Mouse (Mus musculus) testis, postnatal 10 days (tissue): ENCODE measurements around the gene Gm3448.
"Not testable (repeated sequence)": the region's sequence is repeated elsewhere in the genome, so short reads cannot be mapped to it uniquely, and the experiment has no call there.

ENCODE experiments used
- DNase-seq: peaks from one replicate; pipeline ENCODE4 v3.0.0; 2021; ENCODE audit warnings: low spot score

The Gm3448 gene

GRCm38 (mm10) chr17:15041175-15041729 is at the start of gene Gm3448, which contains the start of the genes Ermard and Tcte3:
Gm3448 (minus strand) TSS chr17:15041537.
Ermard (plus strand) TSS chr17:15041208.
Tcte3 (minus strand) TSS chr17:15041488.
- DNase-seq, result peak; percentile 47

- no peak for DNase-seq
Observed at GRCm38 (mm10) chr17:15088591-15089001, 47.3 kb upstream of the Gm3448 start.

GRCm38 (mm10) chr17:15088166-15088565 is 46.8 kb upstream of the Gm3448 start:
- no peak for DNase-seq

GRCm38 (mm10) chr17:15085006-15085405 is 43.7 kb upstream of the Gm3448 start:
- DNase-seq, result no peak

- DNase-seq, result no peak
Observed at GRCm38 (mm10) chr17:15084226-15084848, 43.0 kb upstream of the Gm3448 start.

GRCm38 (mm10) chr17:15077536-15077935 is 36.2 kb upstream of the Gm3448 start:
- DNase-seq, result no peak

GRCm38 (mm10) chr17:15075033-15075432 is 33.7 kb upstream of the Gm3448 start:
- DNase-seq, result no peak

- DNase-seq, result no peak
Observed at GRCm38 (mm10) chr17:15072211-15072610, 30.9 kb upstream of the Gm3448 start.

GRCm38 (mm10) chr17:15069124-15069523 is 27.8 kb upstream of the Gm3448 start:
- no peak for DNase-seq

GRCm38 (mm10) chr17:15068040-15068792 is 26.9 kb upstream of the Gm3448 start:
- DNase-seq, result no peak

- peak; percentile 33 for DNase-seq
Observed at GRCm38 (mm10) chr17:15066911-15067310, 25.6 kb upstream of the Gm3448 start.

GRCm38 (mm10) chr17:15066066-15066465 is 24.7 kb upstream of the Gm3448 start:
- DNase-seq, result peak; percentile 40

- DNase-seq, result peak; percentile 77
Observed at GRCm38 (mm10) chr17:15065391-15066024, 24.2 kb upstream of the Gm3448 start.

GRCm38 (mm10) chr17:15060356-15060755 is 19.0 kb upstream of the Gm3448 start:
- peak; percentile 31 for DNase-seq

- peak; percentile 21 for DNase-seq
Observed at GRCm38 (mm10) chr17:15059646-15060045, 18.3 kb upstream of the Gm3448 start.

- DNase-seq, result no peak
Observed at GRCm38 (mm10) chr17:15058161-15058591, 16.8 kb upstream of the Gm3448 start.

GRCm38 (mm10) chr17:15055925-15056324 is 14.6 kb upstream of the Gm3448 start:
- DNase-seq, result peak; percentile 30

- DNase-seq, result peak; percentile 28
Observed at GRCm38 (mm10) chr17:15053829-15054200, 12.5 kb upstream of the Gm3448 start.

- peak; percentile 23 for DNase-seq
Observed at GRCm38 (mm10) chr17:15053183-15053828, 12.0 kb upstream of the Gm3448 start.

GRCm38 (mm10) chr17:15052766-15053165 is 11.4 kb upstream of the Gm3448 start:
- DNase-seq, result not testable (repeated sequence)

- not testable (repeated sequence) for DNase-seq
Observed at GRCm38 (mm10) chr17:15050338-15050737, 9.0 kb upstream of the Gm3448 start.

- DNase-seq, result not testable (repeated sequence)
Observed at GRCm38 (mm10) chr17:15040455-15040854, 882 bp downstream of the Gm3448 start.
